Mouse (Mus musculus) heart, adult 2 months (tissue): ENCODE measurements around the gene Elmod3.

Experiments
- CTCF ChIP-seq: fragments of 200-600 bp; IDR thresholded peaks from 2 replicates; pipeline ENCODE4 v1.8.1; 2022; ENCODE audit warnings: antibody characterized with exemption, mild to moderate bottlenecking, moderate library complexity
- POLR2A ChIP-seq: fragments of 200-500 bp; IDR thresholded peaks from 2 replicates; pipeline ENCODE4 v1.6.1; 2011; ENCODE audit warnings: mild to moderate bottlenecking, low read depth, low read length, control low read depth; ENCODE audit not compliant: insufficient read depth

DNA sequence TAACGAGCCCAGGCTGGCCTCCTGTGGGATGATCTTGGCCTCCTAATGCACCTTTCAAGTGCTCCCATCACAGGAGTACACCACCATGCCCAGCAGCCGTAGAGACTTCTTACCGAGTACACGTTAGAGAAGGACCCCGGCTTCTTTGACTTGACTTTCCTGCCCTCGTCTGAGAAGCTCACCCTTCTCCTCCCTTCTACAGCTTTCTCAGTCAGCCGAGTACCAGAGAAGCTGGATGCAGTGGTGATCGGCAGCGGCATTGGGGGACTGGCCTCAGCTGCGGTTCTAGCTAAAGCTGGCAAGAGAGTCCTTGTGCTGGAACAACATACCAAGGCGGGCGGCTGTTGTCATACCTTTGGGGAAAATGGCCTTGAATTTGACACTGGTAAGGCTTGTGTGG is 2.6 kb upstream of the Elmod3 start:
- no peak for TF ChIP-seq POLR2A
- TF ChIP-seq CTCF: no peak
